Mouse (Mus musculus) intestine, embryonic 14.5 days (tissue): ENCODE measurements around the gene Sypl. TPM values are rescaled to one million over a fixed set of nuclear protein-coding genes. Genes with fewer than 3 reads are reported as not detected.

Source experiments
- ATAC-seq: fragments of 200-750 bp; cut with Nextera tagmentation; replicated peaks from 2 replicates; pipeline ENCODE4 v1.8.0; 2017; ENCODE audit warnings: low read depth, moderate number of reproducible peaks, moderate TSS enrichment, moderate library complexity; ENCODE audit not compliant: low FRiP score, low TSS enrichment
- DNase-seq: peaks from one replicate; pipeline ENCODE4 v3.0.0-alpha.2; 2018; ENCODE audit warnings: low spot score
- H3K27ac ChIP-seq: fragments of 300-500 bp; sonication (generic); 2 replicates; pipeline ENCODE4 v1.5.1; 2014; ENCODE audit warnings: low read depth, mild to moderate bottlenecking, control low read depth
- H3K27me3 ChIP-seq: fragments of 300-500 bp; sonication (generic); replicated peaks from 2 replicates; pipeline ENCODE4 v1.6.1; 2014; ENCODE audit warnings: low read length, control low read depth; ENCODE audit not compliant: control insufficient read depth, insufficient read depth
- H3K36me3 ChIP-seq: fragments of 300-500 bp; sonication (generic); 2 replicates; pipeline ENCODE4 v1.6.1; 2014; ENCODE audit warnings: low read length, control low read depth; ENCODE audit not compliant: control insufficient read depth, insufficient read depth
- H3K4me1 ChIP-seq: fragments of 300-500 bp; sonication (generic); replicated peaks from 2 replicates; pipeline ENCODE4 v1.6.1; 2014; ENCODE audit warnings: low read length, control low read depth, mixed read lengths; ENCODE audit not compliant: control insufficient read depth, insufficient read depth
- H3K4me2 ChIP-seq: fragments of 300-500 bp; sonication (generic); 2 replicates; pipeline ENCODE4 v1.6.1; 2014; ENCODE audit warnings: low read length
- H3K4me3 ChIP-seq: fragments of 300-500 bp; sonication (generic); 2 replicates; pipeline ENCODE4 v1.5.1; 2014; ENCODE audit warnings: low read depth, low read length, control low read depth, mixed read lengths
- H3K9ac ChIP-seq: fragments of 300-500 bp; sonication (generic); 2 replicates; pipeline ENCODE4 v1.6.1; 2014; ENCODE audit warnings: mild to moderate bottlenecking, low read length
- H3K9me3 ChIP-seq: fragments of 300-500 bp; sonication (generic); 2 replicates; pipeline ENCODE4 v1.6.1; 2016; ENCODE audit warnings: low read length, control low read depth; ENCODE audit not compliant: control insufficient read depth
- WGBS: fragments of 180-500 bp; shearing (Covaris S2); extraction: QIAGEN DNeasy Blood & Tissue Kit; methylation state at CpG from one replicate; pipeline ENCODE4 v1.1.7; 2014; 5-methylcytosine and 5-hydroxymethylcytosine counted together
- polyA plus RNA-seq: library from polyadenylated mRNA; unstranded; fragments of >200 nt; fragmentation: Nextera tagmentation; extraction: Ambion mirVana; gene quantifications from 2 replicates; pipeline ENCODE4 v1.2.1, GENCODE M21; 2014

Gene Sypl
- polyA plus RNA-seq, 1 experiment from 2014 or later, result 129 TPM

DNA sequence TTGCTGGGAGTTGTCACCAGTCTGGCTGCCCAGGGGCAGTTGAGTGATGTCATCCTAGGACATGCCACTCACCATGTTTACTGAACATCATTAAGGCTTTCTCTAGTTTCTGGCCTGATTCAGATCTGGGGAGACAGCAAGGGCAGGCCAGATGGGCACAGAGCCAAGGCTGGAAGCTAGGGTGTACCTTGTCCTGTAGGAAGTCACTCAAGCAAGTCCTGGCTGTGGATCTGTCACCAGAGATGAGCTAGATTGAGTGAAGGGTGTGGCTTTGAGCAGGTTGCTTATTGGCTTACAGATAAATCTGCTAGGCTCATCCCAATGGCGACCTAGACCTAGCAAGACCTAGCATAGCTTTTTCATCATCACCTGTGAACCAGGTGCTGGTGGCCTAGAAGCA is 61.4 kb downstream of the Sypl start:
- ATAC-seq (no peak), DNase-seq (no peak)
- WGBS, result 77% methylated on average over 1 of the region's 1 CpGs
- Histone ChIP-seq H3K36me3 (no peaks in the 10 kb centered on the region), H3K4me1 (0 out of 2 replicates have a peak, but pooled peaks cover 3% of the 10 kb centered on the region), H3K27ac (no peak overlapping the region), H3K9ac (no peak overlapping the region), H3K9me3 (no peaks in the 10 kb centered on the region), H3K27me3 (no peaks in the 10 kb centered on the region), H3K4me3 (no peak overlapping the region), H3K4me2 (no peak overlapping the region)

DNA sequence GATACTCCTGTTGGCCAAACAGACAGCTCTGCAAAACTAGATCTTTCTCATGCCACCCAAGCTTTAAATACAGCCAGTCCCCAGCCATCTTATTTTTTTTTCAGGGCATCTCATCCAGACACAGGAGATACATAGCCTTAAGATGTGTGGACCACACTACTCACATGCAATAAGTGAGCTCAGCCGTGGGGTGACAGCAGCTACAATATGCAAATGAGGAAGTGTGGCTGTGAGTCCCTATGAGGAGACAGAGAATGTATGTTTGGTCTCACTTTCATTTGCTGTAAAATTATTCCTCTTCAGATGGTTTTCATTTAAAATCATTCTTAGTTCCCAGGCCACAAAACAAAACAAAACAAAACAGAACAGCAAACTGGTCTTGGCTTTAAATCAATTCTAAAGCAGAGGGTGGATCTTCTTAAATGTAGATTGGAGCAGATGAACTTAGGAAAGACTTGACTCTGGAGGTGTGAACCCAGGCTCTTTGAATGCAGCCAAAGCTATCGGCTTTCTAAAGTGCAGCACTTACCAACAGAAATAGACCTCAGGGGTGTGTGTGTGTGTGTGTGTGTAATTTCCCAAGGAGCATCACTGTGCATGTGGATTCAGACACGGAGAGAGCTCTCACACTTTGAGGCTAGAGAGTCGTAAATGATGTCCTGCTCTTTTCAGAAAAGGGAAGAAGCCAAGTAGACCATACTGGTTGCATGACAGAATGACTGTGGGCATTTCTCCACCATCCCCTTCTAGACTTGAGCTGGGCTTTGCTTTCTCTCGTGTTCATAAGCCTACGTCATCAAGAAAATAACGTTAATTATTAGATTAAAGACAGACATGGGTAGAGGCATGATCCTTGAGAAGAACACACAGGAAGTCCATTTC is 63.4 kb downstream of the Sypl start:
- Histone ChIP-seq H3K36me3 (no peaks in the 10 kb centered on the region), H3K9ac (no peak overlapping the region), H3K27ac (no peak overlapping the region), H3K4me3 (no peak overlapping the region), H3K4me1 (0 out of 2 replicates have a peak, but pooled peaks cover 3% of the 10 kb centered on the region), H3K27me3 (no peaks in the 10 kb centered on the region), H3K9me3 (no peaks in the 10 kb centered on the region), H3K4me2 (no peak overlapping the region)
- DNase-seq (no peak), ATAC-seq (no peak)
- WGBS, result 63% methylated on average over 7 of the region's 7 CpGs

DNA sequence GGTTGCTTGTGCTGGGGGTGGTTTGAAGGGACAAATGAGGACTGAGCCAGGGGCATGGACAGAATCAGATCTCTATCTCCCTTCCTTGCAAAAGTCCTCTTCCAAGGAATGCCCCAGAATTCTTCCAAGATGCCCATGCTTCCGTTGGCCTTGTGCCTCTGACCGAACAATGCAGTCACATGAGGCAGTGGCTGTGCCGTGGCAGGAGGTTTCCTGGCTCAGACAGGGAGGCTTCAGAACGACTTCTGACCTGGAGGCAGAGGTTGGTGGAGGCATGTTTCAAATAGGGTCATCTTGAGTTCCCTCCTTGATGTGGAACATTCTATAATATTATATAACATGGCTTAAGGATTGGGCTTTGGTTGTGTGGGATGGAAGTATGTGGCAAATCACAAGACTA is 64.9 kb downstream of the Sypl start:
- no peak overlapping the region for H3K4me2 ChIP-seq
- H3K4me1 ChIP-seq, result 0 out of 2 replicates have a peak, but pooled peaks cover 3% of the 10 kb centered on the region
- H3K36me3 ChIP-seq, result no peaks in the 10 kb centered on the region
- no peaks in the 10 kb centered on the region for H3K9me3 ChIP-seq
- no peak overlapping the region for H3K4me3 ChIP-seq
- H3K27me3 ChIP-seq, result no peaks in the 10 kb centered on the region
- no peak for DNase-seq
- no peak overlapping the region for H3K9ac ChIP-seq
- no peak for ATAC-seq
- H3K27ac ChIP-seq, result no peak overlapping the region
- 74% methylated on average over 4 of the region's 4 CpGs for WGBS

DNA sequence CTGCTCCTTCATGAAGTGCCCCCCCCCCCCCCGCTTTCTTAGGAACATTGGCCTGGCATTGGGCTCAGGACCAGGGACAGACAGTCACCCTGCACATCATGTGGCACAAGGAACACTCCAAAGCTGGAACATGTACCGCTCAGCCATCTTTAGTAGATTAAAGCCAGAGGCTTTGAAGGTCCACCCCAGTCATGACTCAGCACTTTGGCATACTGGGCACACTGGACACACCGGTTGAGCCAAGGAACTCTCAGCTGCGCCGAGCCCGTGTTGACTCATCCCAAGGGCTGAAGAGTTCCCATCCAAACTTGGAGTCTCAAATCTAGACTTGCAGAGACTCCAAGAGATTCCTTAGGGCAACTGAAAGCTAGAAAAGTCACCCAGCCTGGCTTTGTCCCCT is 66.3 kb downstream of the Sypl start:
- H3K27me3 ChIP-seq, result no peaks in the 10 kb centered on the region
- H3K4me1 ChIP-seq, result 0 out of 2 replicates have a peak, but pooled peaks cover 3% of the 10 kb centered on the region
- H3K36me3 ChIP-seq, result no peaks in the 10 kb centered on the region
- H3K4me2 ChIP-seq, result no peak overlapping the region
- H3K9ac ChIP-seq, result no peak overlapping the region
- H3K27ac ChIP-seq, result no peak overlapping the region
- H3K9me3 ChIP-seq, result no peaks in the 10 kb centered on the region
- ATAC-seq, result no peak
- H3K4me3 ChIP-seq, result no peak overlapping the region
- no peak for DNase-seq
- 82% methylated on average over 6 of the region's 6 CpGs for WGBS

DNA sequence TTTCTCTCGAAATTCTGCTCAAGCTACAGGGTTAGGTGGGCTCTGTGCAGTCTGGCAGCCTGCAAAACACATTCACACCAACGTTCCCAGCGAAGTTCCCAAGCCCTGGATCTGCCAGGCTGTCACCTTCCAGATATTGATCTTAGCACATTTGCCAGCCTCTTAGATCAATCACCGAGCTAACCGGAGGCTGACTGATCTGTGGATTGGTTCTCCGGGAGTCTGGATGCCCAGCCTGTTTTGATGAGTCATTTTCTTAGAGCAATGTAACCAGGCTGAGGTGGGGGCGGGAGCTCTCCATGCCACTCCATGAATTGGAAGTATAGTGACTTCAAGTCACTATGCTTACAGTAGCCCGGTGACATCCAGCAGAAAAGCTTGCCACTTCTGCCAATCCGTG is 67.4 kb downstream of the Sypl start:
- Histone ChIP-seq H3K4me3 (no peak overlapping the region), H3K27ac (no peak overlapping the region), H3K9ac (no peak overlapping the region), H3K4me1 (0 out of 2 replicates have a peak, but pooled peaks cover 3% of the 10 kb centered on the region), H3K9me3 (no peaks in the 10 kb centered on the region), H3K4me2 (no peak overlapping the region), H3K36me3 (no peaks in the 10 kb centered on the region), H3K27me3 (no peaks in the 10 kb centered on the region)
- WGBS, result 81% methylated on average over 9 of the region's 9 CpGs
- DNase-seq, result no peak
- ATAC-seq, result no peak

DNA sequence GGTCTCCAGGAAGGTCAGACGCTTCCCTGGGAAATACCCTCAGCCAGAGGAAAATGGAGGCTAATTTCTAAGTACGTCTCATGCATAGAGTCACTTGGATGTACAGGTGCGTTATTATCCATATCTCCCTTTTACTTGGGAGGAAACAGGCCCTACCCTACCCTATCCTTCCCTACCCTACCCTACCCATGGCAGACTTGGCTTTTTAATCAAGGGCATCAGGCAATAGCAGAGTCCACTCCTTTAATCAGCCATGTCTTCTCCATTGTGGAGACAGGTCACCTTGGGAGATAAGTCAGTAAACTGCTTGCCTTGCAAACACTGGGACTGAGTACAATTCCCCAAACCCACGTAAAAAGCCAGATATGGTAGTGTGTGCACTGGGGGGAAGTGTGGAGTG is 68.1 kb downstream of the Sypl start:
- Histone ChIP-seq H3K27ac (no peak overlapping the region), H3K4me2 (no peak overlapping the region), H3K4me3 (no peak overlapping the region), H3K27me3 (0 out of 2 replicates have a peak, but pooled peaks cover 1% of the 10 kb centered on the region), H3K4me1 (0 out of 2 replicates have a peak, but pooled peaks cover 3% of the 10 kb centered on the region), H3K36me3 (no peaks in the 10 kb centered on the region), H3K9me3 (no peaks in the 10 kb centered on the region), H3K9ac (no peak overlapping the region)
- DNase-seq (no peak), ATAC-seq (no peak)
- WGBS, result 86% methylated on average over 4 of the region's 4 CpGs

DNA sequence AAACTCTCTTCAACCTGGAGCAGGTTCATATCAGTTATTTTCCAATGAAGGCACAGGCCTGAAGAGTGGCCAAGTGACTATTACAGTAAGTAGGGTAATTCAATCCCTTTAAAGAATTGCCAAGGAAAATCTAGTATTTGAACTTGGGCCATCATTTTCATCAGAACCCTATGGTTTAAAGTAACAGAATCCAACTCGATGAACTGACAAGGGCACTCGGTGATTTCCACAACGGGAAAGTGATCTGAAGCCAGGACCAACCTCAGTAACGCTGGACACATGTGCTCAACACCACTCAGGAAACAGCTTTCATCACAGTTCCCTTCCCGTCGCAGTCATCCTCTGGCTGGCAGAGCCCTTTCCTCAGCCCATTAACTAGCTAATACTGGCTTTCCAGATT is 70.8 kb downstream of the Sypl start:
- H3K36me3 ChIP-seq, result no peaks in the 10 kb centered on the region
- no peak overlapping the region for H3K27ac ChIP-seq
- WGBS, result 79% methylated on average over 6 of the region's 6 CpGs
- no peak for DNase-seq
- H3K9me3 ChIP-seq, result no peaks in the 10 kb centered on the region
- H3K4me2 ChIP-seq, result no peak overlapping the region
- H3K4me1 ChIP-seq, result peaks cover 11% of the 10 kb centered on the region
- H3K27me3 ChIP-seq, result 0 out of 2 replicates have a peak, but pooled peaks cover 2% of the 10 kb centered on the region
- no peak overlapping the region for H3K4me3 ChIP-seq
- H3K9ac ChIP-seq, result no peak overlapping the region
- ATAC-seq, result no peak

DNA sequence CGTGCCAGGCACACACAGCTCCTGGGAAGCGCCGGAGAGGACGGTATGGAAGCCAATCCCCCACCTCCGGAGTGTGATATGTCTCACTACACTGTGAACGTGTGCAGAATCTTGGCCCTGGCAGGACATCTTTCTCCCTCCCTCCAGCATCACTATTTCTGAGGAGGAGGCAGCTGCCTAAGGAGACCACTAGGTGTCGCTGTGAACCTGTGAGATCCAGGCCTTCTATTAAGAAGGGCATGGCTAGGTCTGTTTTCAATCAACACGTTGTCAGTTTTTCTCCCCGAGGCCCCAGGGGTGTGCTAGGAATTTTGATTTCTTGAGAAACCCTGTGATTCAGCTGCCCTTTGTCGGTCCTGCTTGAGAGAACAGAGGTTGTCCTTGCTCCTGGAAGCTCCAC is 73.4 kb downstream of the Sypl start:
- peak overlapping the region; percentile 36 for H3K4me2 ChIP-seq
- WGBS, result 3% methylated on average over 10 of the region's 10 CpGs

More for the DNA sequence above, 73.4 kb downstream of the Sypl start:
- peak; percentile 73 for ATAC-seq
- Histone ChIP-seq H3K27ac (no peak overlapping the region), H3K36me3 (no peaks in the 10 kb centered on the region), H3K9ac (no peak overlapping the region), H3K27me3 (0 out of 2 replicates have a peak, but pooled peaks cover 2% of the 10 kb centered on the region), H3K9me3 (no peaks in the 10 kb centered on the region), H3K4me1 (peaks cover 11% of the 10 kb centered on the region), H3K4me3 (no peak overlapping the region)
- DNase-seq, result peak; percentile 84
